Mouse (Mus musculus) cerebellum, postnatal 10 days (tissue): ENCODE measurements around the gene Zc3h12d.
"Not testable (repeated sequence)": the region's sequence is repeated elsewhere in the genome, so short reads cannot be mapped to it uniquely, and the experiment has no call there.

Experiments
- DNase-seq, 2 experiments: peaks; one replicate each; pipeline ENCODE4 v3.0.0; 2021; ENCODE audit warnings: mixed read lengths in 2 of 2

Gene Zc3h12d

DNA sequence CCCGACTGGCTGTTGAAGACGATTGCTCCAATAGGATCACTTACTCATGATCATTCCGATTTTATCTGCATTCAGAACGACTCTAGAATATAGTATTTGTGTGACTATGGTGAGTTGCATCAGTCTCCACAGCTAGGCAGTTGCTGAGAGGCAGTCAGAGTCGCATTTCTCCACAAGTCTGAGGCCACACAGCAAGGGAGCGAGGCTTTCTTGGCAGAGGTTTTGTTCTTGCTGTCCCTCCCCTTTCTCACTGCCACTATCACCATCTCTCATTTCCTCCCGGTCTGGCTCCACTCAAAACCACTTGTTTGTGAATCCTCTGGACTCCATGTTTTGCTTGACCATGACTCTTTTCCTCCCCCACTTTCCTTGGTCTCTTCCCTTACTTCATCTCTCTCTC, 41.9 kb downstream of the Zc3h12d start:
- no peak for DNase-seq

DNA sequence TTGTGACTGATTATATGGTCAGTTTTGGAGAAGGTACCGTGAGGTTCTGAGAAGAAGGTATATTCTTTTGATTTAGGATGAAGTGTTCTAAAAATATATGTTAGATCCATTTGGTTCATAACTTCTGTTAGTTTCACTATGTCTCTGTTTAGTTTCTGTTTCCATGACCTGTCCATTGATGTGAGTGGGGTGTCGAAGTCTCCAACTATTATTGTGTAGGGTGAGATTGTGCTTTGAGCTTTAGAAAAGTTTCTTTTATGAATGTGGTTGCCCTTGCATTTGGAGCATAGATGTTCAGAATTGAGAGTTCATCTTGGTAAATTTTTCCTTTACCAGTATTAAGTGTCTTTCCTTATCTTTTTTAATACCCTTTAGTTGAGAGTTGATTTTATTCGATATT, 48.0 kb downstream of the Zc3h12d start:
- not testable (repeated sequence) for DNase-seq

DNA sequence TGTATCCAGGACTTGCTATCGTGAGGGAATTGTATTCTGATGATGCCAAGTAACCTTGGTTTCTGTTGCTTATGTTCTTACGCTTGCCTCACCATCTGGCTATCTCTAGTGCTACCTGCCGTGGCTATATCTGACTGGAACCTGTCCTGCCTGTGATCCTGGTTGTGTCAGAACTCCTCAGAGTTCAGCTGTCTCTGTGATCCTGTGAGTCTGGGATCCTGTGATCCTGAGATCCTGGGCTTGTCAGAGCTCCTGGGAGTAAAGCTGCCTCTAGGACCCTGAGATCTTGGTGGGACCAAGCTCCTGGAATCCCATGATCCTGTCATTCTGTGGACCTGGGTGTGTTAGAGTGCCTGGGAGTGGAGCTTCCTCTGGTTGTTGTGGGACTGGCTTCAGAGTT, 49.7 kb downstream of the Zc3h12d start:
- no peak for DNase-seq

DNA sequence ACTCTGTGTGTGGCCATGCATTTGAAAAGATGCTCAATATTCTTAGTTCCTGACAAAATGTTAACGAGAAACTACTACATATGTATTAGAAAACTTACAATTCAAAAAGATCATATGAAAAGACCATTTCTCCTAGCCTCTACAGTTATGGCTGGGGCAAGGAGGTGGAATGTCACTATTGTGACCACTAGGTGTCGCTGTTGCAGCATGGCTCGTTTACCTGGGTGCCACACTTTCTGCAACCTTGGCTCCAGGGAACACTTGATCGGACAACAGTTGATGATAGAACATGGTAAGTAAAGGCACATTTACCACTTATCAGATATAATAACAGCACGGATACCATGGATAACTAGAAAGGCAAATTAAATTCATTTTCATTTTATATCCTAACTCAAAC, 51.3 kb downstream of the Zc3h12d start:
- DNase-seq, result peak; percentile 90 to 93

DNA sequence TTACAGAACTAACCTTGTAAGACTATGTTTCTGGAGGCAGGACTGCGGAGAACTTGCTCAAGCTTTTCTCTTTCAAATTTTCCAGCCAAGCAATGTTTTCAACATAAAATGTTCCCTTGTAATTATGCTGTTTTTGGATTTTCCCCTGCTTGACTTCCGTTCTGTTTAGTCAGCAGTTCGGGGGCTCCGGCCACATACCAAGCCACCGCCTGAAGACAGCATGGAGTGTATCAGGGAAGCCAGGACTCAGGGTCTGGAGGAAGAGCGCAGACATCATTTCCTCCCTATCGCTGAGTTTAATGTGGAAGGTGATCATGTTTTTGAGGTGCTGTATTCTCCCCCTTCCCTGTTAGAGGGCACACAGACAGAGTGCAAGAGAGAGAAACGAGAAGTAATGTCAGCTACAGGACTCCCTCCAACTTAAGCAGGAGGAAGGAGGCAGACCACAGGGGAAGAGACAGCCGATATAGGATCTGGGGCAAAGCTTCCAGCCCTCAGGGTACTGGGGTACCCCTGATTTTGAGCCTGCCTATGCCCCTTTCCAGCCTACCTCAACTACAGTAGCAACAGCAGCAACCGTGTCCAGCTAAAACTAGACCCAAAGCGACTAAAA, 56.1 kb downstream of the Zc3h12d start:
- DNase-seq, result no peak

DNA sequence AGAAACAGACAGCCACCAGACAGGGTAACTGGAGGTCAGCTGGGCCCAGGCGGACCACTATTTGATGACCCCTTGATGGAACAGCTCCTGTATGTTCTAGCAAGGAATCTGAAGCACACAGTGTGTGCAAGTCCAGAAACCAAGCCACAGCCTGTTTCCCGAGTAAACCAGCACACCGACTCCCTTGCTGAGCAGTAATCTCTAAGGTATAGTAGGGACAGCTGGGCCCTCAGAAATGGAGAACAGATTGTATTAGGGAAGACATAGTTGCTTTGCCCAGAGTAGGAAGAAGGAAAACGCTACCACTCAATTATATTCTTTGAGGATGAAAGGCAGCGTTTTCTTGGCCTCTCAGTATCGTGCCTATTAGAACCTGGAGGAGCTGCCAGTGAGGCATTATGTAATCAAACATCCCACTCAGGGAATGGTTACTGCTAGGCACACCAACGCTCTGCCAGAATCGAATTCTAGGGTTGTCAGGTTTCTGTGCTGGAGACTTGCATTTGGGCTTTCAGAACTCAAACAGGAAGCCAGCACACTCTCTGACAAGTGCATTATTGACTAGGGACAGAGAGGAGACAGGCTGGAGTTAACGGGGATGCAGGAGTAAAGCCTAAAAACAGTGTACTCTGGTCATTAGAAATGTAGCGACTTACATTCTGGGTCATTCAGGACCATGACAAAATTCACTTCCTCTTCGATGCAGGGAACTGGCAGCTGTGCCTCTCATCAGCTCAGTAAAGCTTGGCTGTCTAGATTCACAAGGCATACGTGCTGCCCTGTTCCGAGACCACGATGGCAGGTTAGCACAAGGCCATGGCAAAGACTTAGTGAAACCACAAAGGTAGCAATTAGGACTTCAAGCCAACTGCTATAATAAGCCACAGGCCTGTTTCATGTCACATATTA, 68.7 kb downstream of the Zc3h12d start:
- DNase-seq, result no peak

DNA sequence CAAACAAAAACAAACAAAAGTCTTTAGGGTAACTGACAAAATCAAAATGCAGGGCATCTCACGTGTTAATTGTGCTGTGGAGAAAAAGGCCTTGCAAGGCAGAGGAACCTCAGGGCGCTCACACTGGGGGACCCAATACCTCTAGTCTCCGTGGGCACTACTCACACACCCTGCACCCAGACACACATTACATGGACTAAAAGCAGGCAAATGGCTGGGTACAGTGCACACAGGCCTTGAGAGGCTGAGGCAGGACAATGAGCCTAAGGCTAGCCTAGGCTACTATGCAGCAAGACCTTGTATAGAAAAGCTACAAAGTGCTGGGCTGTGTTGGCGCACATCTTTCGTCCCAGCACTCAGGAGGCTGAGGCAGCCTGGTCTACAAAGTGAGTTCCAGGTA, 71.9 kb downstream of the Zc3h12d start:
- DNase-seq, result no peak

DNA sequence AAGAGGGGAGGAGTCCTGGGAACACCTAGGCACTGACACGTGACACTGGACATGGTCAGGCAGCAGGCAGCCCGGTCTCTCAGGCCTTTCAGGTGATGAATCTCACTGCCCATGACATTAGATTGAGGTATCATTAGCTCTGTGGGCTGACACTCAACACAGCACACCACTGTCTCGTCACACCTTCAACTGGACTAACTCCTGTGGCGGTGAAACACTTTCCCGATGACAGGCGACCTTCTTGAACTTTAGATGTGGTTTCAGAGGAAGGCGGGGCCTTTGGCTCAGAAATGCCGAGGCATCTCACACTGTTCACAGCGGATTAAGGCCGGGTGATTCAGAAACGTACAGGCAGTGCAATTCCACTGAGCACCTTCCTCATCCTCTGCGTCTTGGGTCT, 74.9 kb downstream of the Zc3h12d start:
- no peak for DNase-seq

DNA sequence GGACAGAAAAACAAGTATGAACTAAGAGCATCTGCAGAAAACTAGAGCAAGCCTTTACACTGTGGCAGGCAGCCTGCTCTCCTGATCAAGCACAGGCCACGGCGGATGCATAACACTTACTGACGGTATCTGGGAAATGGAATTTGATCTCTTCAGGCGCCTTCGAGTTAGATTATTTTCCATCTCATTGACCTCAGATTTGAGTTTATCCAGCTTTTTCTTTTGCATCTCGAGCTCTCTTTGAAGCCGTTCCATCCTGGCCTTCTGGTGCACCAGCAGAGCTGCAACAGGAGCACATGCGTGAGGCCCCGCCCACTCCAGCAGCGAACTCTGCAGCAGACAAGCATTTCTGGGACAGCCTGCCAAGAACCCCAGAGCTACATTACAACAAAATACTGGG, 79.0 kb downstream of the Zc3h12d start:
- DNase-seq, result peak; percentile 74 to 85
